Mouse (Mus musculus) cerebellum, adult 8-10 months (tissue): ENCODE data around the gene Mas1.
A peak's percentile ranks its signal among the peaks of the same experiment; 100 is the strongest.

Source experiments
- DNase-seq: peaks from one replicate; pipeline ENCODE4 v3.0.0; 2022

Mas1 gene

DNA sequence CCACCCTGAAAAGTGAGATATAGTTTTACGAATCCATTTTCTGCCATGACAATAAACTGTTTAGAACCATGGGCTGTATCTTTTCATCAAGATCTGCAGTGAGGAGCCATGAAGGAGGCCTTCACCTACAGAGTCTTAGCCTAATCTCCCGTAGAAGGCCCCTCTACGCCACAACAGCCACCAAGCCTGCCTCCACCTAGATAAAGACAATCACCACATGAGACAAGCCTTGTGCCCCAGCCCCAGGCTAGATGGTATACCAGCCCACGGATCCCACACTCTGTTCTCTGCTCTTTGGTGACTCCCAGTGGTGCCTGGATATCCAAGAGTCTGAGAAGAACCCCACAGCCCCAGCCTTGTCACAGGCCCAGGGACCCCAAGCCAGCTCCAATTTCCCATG, 52.1 kb downstream of the Mas1 start:
- no peak for DNase-seq

DNA sequence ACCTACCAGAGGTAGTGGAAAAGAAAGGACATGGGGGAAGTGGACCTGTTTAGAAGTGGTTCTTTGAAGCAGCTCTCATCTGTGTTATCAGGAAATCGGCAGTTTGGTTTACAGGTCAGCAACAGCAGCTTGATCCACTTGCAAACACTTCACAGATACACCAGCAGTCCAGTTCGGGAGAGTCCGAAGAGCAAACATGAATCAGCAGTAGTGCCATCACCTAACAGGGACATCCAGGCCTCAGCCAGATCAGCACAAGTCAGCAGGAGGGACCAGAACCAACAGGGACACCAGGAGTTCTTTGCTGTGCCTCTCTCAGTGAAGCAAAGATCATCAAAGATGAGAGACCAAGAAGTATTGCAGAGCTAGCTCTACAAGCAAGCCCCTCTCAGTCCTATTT, 53.4 kb downstream of the Mas1 start:
- no peak for DNase-seq

DNA sequence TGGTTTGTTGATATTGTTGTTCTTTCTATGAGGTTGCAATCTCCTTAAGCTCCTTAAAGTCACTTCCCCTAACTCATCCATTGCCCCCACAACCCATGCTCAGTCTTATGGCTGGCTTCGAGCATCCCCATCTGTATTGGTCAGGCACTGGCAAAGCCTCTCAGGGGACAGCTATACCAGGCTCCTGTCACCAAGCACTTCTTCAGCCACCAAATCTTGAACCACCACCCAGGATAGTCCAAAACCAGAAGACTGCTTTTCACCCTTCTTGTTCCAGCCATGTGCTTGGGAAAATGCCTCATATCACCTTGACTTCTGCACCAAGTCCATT, 57.0 kb downstream of the Mas1 start:
- DNase-seq = no peak

DNA sequence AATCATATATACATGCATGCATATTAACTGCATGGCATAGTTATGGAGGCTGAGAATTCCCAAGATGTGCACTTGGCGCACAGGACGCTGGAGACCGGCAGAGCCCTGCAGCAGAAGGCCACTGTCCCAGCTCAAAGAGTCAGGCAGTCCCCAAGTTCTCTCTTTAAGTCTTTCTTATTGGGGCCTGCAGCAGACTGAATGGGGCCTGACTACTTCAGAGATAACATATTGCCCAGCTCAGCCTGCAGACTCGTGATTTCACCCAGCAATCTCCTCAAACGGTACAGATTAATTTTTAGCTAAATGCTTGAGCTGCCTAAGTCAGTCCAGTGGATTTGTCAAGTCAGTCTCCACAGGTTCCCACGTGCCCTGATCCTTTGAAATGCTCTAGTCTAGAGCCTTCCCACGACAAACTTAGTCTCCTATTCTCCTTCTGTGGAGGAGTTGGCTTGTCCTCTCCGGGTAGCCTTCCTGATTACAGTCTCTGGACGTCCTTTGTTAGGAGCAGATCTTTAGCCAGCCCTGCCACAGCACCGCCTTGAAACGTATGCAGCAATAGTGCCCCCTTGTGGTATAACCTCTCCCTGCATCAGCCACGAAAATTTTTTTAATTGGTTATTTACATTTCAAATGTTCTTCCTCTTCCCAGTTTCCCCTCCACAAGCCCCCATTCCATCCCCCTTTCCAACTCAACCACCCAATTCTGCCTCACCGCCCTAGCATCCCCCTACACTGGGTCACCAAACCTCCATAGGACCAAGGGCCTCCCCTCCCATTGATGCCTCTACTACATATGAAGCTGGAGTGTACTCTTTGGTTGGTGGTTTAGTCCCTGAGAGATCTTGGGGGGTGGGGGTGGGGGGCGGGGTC, 57.6 kb downstream of the Mas1 start:
- peak; percentile 81 for DNase-seq

DNA sequence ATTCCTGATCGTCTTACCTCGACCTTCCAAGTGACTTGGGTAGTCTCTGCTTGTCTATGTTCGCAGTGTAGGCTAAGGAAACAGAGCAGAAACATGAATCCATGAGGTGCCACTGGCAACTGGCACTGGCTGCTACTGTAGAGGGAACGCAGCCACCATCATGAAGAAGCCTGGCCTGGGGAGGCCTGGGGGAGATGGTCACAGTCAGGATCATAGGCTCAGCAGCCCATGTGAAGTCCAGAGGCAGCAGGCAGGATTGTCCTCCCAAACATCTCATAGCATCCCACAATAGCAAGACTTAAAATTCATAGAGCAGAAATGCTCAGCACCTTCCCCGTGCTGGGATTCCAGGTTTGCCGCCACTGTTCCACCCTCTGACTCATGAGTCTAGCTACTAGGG, 59.1 kb downstream of the Mas1 start:
- no peak for DNase-seq

DNA sequence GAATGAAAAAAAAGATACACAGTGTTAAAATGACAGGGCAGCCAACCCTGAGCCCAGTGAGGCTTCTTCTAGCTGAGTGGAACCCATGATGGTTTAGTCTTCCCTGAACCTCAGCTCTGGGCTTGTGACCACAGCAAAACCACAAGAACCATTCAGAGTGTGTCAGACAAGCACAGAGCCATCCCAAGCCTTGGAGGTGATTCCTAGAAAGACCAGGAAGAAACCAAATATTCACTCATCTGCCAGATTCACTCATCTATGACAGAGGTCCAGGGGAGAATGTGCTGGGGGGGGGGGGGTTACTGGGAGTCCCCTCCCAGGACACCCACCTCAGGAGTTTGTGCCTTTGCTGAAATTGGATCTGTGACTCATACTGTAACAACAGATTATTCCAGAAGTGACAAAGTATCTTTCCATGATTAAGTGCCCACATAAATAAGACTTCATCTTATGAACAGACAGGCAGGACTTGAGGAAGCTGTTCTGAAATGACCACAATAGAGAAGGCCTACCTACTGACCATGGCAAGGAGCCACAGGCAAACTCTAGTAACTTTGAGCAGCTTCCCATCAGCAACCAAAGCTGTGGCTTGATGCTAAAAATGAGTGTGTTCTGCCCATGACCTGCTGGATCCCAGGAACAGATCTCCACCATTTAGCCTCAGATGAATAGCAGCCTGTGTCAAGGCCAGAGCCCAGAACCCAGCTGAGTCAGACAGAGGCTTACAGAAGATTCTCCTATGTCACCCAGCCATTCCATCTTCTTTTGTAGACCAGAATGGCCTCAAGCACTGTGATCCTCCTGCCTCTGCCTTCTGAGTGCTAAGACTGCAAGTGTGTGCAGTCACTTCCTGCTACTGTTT, 63.1 kb downstream of the Mas1 start:
- no peak for DNase-seq

DNA sequence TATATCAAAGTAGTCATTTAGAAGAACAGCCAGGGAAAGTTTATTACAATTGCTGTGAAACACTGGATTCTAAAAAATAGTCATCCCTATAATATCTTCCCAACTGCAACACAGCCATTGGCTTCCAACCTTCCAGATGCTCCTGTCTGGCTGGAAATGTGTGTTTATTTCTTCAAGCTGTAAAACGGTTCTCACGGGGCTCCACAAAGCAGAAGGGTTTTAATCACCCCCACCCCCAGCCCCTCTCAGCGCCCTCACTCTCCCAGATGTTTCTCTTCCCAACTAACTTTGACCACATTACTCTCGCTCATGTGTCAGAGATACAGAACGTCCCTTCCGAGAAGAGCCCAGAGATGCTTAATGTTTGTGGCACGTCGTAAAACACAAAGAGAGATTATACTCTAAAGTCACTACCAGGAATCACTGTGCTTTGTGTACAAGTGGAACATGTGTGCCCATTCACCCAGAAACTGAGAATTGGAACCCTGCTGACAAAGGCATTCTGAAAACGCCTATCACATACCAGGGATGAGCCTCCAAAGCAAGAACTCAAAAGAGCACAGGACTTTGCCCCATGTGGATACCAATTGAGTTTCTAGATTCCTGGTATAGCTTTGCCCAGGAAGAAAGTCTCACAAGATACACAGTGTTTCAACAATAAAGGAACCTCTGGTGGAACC, 65.9 kb downstream of the Mas1 start:
- DNase-seq = no peak

DNA sequence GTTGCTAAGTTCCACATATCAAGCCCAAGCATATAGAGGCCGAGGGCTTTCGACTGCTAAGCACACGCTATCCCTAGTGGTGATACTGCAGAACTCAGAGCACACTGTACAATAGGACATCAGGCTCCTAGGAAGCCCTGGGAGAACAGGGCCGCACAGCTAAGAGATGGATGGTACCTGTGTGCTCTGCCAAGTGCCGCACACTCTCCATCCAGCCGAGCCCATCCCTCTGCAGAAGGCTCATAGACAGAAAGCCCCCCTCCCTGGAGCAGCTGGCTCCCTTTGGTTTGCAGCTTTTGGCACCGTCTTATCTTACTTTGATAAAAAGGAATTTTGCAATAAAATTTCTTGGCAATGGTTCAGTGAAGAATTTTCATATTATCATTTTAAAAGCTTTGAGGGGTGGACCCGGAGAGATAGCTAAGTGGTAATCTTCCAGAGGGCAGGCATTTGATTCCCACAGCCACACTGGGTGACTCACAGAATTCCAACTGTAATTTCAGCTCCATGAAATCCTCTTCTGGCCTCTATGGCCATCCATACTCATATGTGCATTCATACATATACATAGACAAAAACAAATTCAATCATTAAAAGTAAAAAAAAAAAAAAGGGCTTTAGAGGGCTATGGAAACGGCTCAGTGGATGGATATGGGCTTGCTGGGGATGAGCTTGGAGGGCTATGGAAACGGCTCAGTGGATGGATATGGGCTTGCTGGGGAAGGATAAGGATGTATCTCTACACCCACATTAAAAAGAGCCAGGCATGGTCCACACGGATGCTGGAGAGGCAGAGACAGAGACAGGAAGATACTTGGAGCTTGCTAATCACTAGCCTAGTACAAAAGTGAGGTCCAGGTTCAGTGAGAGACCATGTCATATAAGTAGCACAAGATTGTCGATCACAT, 68.3 kb downstream of the Mas1 start:
- DNase-seq = no peak

DNA sequence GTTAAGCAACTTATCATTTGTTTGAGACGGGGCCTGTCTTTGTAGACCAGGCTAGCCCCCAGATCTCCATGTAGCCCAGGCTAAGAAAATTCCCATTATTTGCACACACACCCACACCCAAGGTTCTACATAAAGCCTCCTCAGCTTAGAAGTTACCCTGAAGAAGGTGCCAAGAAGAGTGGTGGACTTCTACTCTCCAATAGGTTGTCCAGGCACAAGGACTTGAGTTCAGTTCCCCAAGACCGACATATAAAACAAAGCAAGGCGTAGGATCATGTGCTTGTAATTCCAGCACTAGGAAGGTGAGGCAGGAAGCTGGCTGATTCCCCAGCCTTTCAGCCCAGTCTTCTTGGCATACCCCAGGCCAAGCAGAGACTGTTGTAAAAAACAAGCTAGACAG, 69.4 kb downstream of the Mas1 start:
- no peak for DNase-seq

DNA sequence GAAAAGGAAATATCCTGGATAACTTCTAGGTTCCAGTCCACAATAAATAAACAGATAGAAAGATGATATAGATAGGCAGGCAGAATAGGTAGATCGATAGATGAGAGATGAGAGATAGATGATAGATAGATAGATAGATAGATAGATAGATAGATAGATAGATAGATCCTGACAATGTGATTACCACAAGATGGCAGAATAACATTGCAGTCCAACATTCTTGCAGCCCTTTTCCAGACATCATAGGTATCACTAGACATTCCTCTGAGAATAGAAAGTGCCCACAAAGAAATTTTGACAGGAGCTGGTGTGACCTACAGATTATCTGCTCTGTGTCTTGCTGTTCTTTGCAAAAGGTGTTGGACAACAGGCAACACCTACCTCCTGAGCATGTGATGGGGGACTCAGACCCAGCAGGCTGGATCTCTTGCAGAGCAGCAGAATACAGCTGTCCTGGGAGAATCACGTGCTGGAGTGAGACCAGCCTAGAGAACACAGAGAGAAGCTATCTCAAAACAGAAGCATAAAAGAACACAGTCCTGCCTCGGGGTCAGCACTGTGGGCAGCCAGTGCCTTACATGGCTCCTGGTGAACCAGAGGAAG, 70.4 kb downstream of the Mas1 start:
- no peak for DNase-seq

DNA sequence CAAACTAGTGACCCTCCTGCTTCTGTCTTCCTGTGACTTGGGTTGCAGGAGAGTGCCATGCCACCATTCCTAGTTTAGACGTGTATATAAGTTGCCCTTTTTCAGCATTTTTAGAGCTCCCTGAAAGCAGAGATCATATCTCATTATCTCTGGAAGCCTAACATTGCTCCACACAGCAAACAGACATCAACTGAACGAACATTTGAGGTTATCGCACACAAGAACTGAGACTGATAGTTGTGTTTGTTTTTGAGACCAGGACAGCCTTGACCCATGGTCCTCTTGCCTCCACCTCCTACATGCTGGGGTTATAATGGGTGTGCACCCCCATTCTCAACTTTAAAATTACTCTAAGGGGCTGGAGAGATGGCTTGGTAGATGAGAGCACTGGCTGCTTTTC, 71.3 kb downstream of the Mas1 start:
- no peak for DNase-seq

DNA sequence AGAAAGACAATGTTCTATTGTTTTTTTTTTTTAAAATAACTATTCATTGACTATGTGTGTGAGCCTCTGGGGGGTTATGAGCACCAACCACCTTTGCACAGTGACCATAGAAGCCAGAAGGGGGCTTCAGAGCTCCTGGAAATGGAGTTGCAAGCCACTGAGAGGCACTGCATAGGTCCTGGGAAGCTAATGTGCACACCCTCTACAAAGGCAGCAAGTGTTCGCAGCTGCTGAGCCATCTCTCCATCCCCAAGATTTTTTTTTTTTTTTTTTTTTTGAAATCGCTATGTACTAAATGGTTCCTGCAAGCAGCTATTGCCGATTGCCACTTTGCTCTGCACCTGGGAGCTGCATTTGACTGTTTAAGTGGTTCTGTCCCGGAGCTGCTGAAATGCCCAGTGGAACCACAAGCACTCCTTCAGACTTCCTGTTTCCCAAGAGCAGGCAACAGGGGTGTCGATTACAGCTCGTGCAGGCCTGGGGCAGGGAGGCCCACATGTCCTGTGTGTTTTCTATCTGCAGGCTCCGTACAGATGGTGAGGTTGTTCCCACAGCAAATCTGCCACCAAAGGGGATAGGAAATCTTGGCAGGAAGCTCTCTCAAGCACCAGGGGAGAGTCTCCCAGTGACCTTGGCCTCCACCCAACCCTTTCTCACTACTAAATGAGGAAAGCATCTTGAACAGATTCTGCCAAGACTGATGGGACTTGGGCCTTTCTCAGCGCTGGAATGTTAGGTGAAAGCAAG, 74.1 kb downstream of the Mas1 start:
- peak; percentile 45 for DNase-seq

DNA sequence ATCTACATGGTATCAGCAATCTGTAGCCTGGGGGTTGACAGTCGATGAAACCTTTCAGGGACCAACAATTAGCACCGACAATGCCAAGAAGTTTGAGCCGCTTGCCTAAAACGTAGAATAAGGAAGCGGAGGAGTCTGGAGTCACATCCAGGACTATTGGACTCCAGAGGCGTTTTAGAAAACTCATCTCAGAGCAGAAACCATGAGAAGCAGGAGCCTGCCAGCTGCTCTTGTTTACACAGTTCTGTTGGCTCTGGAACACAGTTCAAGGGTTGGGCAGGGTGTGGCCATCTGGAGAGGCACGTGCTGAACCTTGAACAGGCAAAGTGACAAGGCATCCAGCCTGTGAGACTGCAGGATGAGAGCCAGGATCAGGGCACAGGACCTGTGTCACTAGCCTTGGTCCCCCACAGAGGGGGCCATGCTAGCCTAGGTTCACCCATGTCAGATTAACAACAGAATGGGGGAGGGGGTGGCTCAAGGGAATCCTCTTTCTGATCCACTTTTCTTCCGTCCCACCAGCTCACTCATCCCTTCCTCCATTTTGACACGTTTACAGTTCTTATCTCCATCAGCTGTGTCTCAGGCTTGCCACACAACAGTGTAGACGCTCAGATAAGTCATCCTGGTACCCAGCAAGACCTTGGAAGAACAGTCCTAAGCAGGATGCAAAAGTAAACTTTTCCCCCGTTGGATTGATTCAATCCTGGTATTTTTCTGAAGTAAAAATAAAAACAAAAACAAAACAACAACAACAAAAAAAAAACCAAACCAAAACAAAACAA, 75.3 kb downstream of the Mas1 start:
- DNase-seq = no peak

DNA sequence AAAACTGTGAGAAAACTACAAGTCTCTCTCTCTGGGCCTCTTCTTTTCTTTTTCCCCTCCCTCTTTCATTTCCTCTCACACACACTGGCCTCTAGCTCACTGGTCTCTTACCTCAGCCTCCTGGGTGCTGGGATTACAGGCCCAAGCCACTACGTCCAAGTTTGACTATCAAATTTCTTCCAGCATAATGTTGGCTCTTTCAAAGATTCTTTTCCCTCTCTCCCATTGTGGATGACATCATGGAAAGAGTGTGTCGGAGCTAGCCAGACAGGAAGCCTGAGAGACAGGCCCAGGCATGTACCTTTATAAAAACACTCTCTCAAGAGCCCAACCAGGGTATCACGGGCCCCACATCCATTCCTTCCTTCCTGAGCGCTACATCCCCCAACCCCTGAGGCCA, 76.5 kb downstream of the Mas1 start:
- no peak for DNase-seq

DNA sequence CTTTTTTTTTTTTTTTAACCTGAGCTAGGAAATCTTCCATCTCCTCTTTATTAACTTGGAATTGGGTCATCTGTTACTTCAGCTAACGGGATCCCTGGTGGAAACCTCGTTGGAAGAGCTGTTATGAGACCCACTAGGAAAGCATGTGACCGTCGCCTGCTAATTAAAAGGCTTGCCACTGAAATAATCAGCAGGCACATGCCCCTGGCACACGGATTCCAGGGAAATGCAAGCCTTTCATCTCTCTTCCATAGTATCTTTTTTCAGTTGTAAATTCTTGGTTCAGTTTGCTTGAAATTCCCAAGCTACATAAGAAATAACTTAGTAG, 76.9 kb downstream of the Mas1 start:
- no peak for DNase-seq
